Mouse (Mus musculus) midbrain, embryonic 10.5 days (tissue): ENCODE data around the gene Rbm7. TPM values are rescaled to one million over a fixed set of nuclear protein-coding genes. Genes with fewer than 3 reads are reported as not detected.

ENCODE experiments used
- DNase-seq: peaks from one replicate; pipeline ENCODE4 v3.0.0-alpha.2; 2017; ENCODE audit warnings: low spot score
- H3K27ac ChIP-seq: fragments of 300-500 bp; sonication (generic); replicated peaks from 2 replicates; pipeline ENCODE4 v1.5.1; 2016; ENCODE audit warnings: mild to moderate bottlenecking
- H3K27me3 ChIP-seq: fragments of 300-500 bp; sonication (generic); 2 replicates; pipeline ENCODE4 v1.6.1; 2016; ENCODE audit warnings: low read depth, mild to moderate bottlenecking; ENCODE audit not compliant: poor library complexity, severe bottlenecking
- H3K36me3 ChIP-seq: fragments of 300-500 bp; sonication (generic); 2 replicates; pipeline ENCODE4 v1.6.1; 2016; ENCODE audit warnings: mild to moderate bottlenecking, moderate library complexity
- H3K4me1 ChIP-seq: fragments of 300-500 bp; sonication (generic); 2 replicates; pipeline ENCODE4 v1.6.1; 2016
- H3K4me3 ChIP-seq: fragments of 300-500 bp; sonication (generic); 2 replicates; pipeline ENCODE4 v1.5.1; 2016; ENCODE audit warnings: mild to moderate bottlenecking, moderate library complexity
- H3K9me3 ChIP-seq: fragments of 300-500 bp; sonication (generic); replicated peaks from 2 replicates; pipeline ENCODE4 v1.6.1; 2016; ENCODE audit warnings: mild to moderate bottlenecking
- WGBS: fragments of 180-500 bp; shearing (Covaris S2); methylation state at CpG from one replicate; pipeline ENCODE4 v1.1.7; 2016; 5-methylcytosine and 5-hydroxymethylcytosine counted together
- polyA plus RNA-seq: library from polyadenylated mRNA; unstranded; fragments of >200 nt; fragmentation: Nextera tagmentation; extraction: Ambion mirVana; gene quantifications from 2 replicates; pipeline ENCODE4 v1.2.1, GENCODE M21; 2016

The Rbm7 gene
- polyA plus RNA-seq, 1 experiment from 2014 or later: 112 TPM

- no peak overlapping the region for H3K4me3 ChIP-seq
- H3K9me3 ChIP-seq: no peaks in the 10 kb centered on the region
- 79% methylated on average over 11 of the region's 11 CpGs for WGBS
- no peak overlapping the region for H3K27ac ChIP-seq
- no peak for DNase-seq
- no peaks in the 10 kb centered on the region for H3K36me3 ChIP-seq
- 0 out of 2 replicates have a peak, but pooled peaks cover 3% of the 10 kb centered on the region for H3K4me1 ChIP-seq
- H3K27me3 ChIP-seq: no peaks in the 10 kb centered on the region
Observed at GRCm38 (mm10) chr9:48516615-48517371, 21.7 kb upstream of the Rbm7 start.

- no peak for DNase-seq
- no peaks in the 10 kb centered on the region for H3K9me3 ChIP-seq
- 92% methylated on average over 1 of the region's 1 CpGs for WGBS
- no peak overlapping the region for H3K27ac ChIP-seq
- no peak overlapping the region for H3K4me3 ChIP-seq
- H3K27me3 ChIP-seq: no peaks in the 10 kb centered on the region
- H3K4me1 ChIP-seq: 0 out of 2 replicates have a peak, but pooled peaks cover 3% of the 10 kb centered on the region
- H3K36me3 ChIP-seq: no peaks in the 10 kb centered on the region
Observed at GRCm38 (mm10) chr9:48515332-48515731, 20.2 kb upstream of the Rbm7 start.

GRCm38 (mm10) chr9:48510134-48510533, 15.0 kb upstream of the Rbm7 start:
- H3K27ac ChIP-seq: no peak overlapping the region
- WGBS: 91% methylated on average over 5 of the region's 5 CpGs
- no peak for DNase-seq
- no peaks in the 10 kb centered on the region for H3K27me3 ChIP-seq
- H3K9me3 ChIP-seq: no peaks in the 10 kb centered on the region
- H3K4me1 ChIP-seq: no peaks in the 10 kb centered on the region
- no peak overlapping the region for H3K4me3 ChIP-seq
- H3K36me3 ChIP-seq: no peaks in the 10 kb centered on the region

- no peaks in the 10 kb centered on the region for H3K4me1 ChIP-seq
- no peaks in the 10 kb centered on the region for H3K36me3 ChIP-seq
- no peaks in the 10 kb centered on the region for H3K9me3 ChIP-seq
- DNase-seq: no peak
- H3K27me3 ChIP-seq: no peaks in the 10 kb centered on the region
- whole genome bisulfite sequencing: 79% methylated on average over 8 of the region's 8 CpGs
- no peak overlapping the region for H3K27ac ChIP-seq
- H3K4me3 ChIP-seq: no peak overlapping the region
Observed at GRCm38 (mm10) chr9:48504741-48505365, 9.8 kb upstream of the Rbm7 start.

- 82% methylated on average over 2 of the region's 2 CpGs for WGBS
- Histone ChIP-seq H3K27ac (no peak overlapping the region), H3K27me3 (no peaks in the 10 kb centered on the region), H3K4me1 (no peaks in the 10 kb centered on the region), H3K36me3 (no peaks in the 10 kb centered on the region), H3K9me3 (no peaks in the 10 kb centered on the region), H3K4me3 (no peak overlapping the region)
- DNase-seq: no peak
Observed at GRCm38 (mm10) chr9:48503001-48503400, 7.9 kb upstream of the Rbm7 start.

- no peaks in the 10 kb centered on the region for H3K27me3 ChIP-seq
- peaks cover 1% of the 10 kb centered on the region for H3K4me1 ChIP-seq
- 84% methylated on average over 7 of the region's 7 CpGs for WGBS
- no peak for DNase-seq
- H3K4me3 ChIP-seq: no peak overlapping the region
- no peak overlapping the region for H3K27ac ChIP-seq
- no peaks in the 10 kb centered on the region for H3K36me3 ChIP-seq
- H3K9me3 ChIP-seq: no peaks in the 10 kb centered on the region
Observed at GRCm38 (mm10) chr9:48501192-48501591, 6.1 kb upstream of the Rbm7 start.

- Histone ChIP-seq H3K27ac (peak overlapping the region; percentile 96), H3K4me3 (peak overlapping the region; percentile 86), H3K36me3 (peaks cover 33% of the 10 kb centered on the region), H3K4me1 (peaks cover 16% of the 10 kb centered on the region), H3K27me3 (no peaks in the 10 kb centered on the region), H3K9me3 (no peaks in the 10 kb centered on the region)
- 3% methylated on average over 34 of the region's 34 CpGs for WGBS
- no peak for DNase-seq
Observed at GRCm38 (mm10) chr9:48495548-48495932, 441 bp upstream of the Rbm7 start.

GRCm38 (mm10) chr9:48481214-48482134, 13.6 kb downstream of the Rbm7 start:
- 42% methylated on average over 20 of the region's 20 CpGs for WGBS
- H3K27ac ChIP-seq: no peak overlapping the region
- peaks cover 29% of the 10 kb centered on the region for H3K36me3 ChIP-seq
- peak; percentile 14 for DNase-seq
- H3K4me3 ChIP-seq: peak overlapping the region; percentile 83
- H3K27me3 ChIP-seq: peaks cover 5% of the 10 kb centered on the region; the same call in 1 of the 2 replicates
- H3K4me1 ChIP-seq: peaks cover 14% of the 10 kb centered on the region
- H3K9me3 ChIP-seq: no peaks in the 10 kb centered on the region

- WGBS: 2% methylated on average over 49 of the region's 49 CpGs
- H3K4me1 ChIP-seq: peaks cover 14% of the 10 kb centered on the region
- H3K27me3 ChIP-seq: peaks cover 5% of the 10 kb centered on the region; the same call in 1 of the 2 replicates
- H3K9me3 ChIP-seq: no peaks in the 10 kb centered on the region
- peak; percentile 93 for DNase-seq
- peaks cover 28% of the 10 kb centered on the region for H3K36me3 ChIP-seq
- peak within 1 kb of the TSS; percentile 85 for H3K27ac ChIP-seq
- H3K4me3 ChIP-seq: peak within 1 kb of the TSS; percentile 83
Observed at GRCm38 (mm10) chr9:48480411-48481213, 14.5 kb downstream of the Rbm7 start, which contains the start of gene Rexo2. Gene Rexo2 (minus strand): TSS chr9:48480623.

- H3K27ac ChIP-seq: peak overlapping the region; percentile 85
- H3K4me3 ChIP-seq: peak overlapping the region; percentile 83
- no peak for DNase-seq
- H3K27me3 ChIP-seq: peaks cover 5% of the 10 kb centered on the region; the same call in 1 of the 2 replicates
- H3K9me3 ChIP-seq: no peaks in the 10 kb centered on the region
- WGBS: 7% methylated on average over 25 of the region's 25 CpGs
- H3K36me3 ChIP-seq: peaks cover 28% of the 10 kb centered on the region
- H3K4me1 ChIP-seq: peaks cover 14% of the 10 kb centered on the region
Observed at GRCm38 (mm10) chr9:48479838-48480410, 15.2 kb downstream of the Rbm7 start.

- Histone ChIP-seq H3K9me3 (no peaks in the 10 kb centered on the region), H3K36me3 (peaks cover 31% of the 10 kb centered on the region), H3K4me1 (peaks cover 14% of the 10 kb centered on the region), H3K4me3 (no peak overlapping the region), H3K27ac (no peak overlapping the region), H3K27me3 (peaks cover 5% of the 10 kb centered on the region; the same call in 1 of the 2 replicates)
- 89% methylated on average over 4 of the region's 4 CpGs for WGBS
- no peak for DNase-seq
Observed at GRCm38 (mm10) chr9:48478808-48479207, 16.3 kb downstream of the Rbm7 start.
